Mouse (Mus musculus) intestine, postnatal 0 days (tissue): ENCODE results near the gene Ceacam20. TPM values are rescaled to one million over a fixed set of nuclear protein-coding genes. Genes with fewer than 3 reads are reported as not detected.

Source experiments
- ATAC-seq: fragments of 200-750 bp; cut with Nextera tagmentation; 2 replicates; pipeline ENCODE4 v1.8.0; 2017; ENCODE audit warnings: mild to moderate bottlenecking, moderate TSS enrichment, moderate library complexity
- H3K27ac ChIP-seq: fragments of 300-500 bp; sonication (generic); 2 replicates; pipeline ENCODE4 v1.5.1; 2014; ENCODE audit warnings: mild to moderate bottlenecking, low read depth, low read length, moderate library complexity
- H3K27me3 ChIP-seq: fragments of 300-500 bp; sonication (generic); replicated peaks from 2 replicates; pipeline ENCODE4 v1.6.1; 2014; ENCODE audit warnings: low read length, mixed read lengths; ENCODE audit not compliant: control insufficient read depth, insufficient read depth
- H3K36me3 ChIP-seq: fragments of 300-500 bp; sonication (generic); 2 replicates; pipeline ENCODE4 v1.6.1; 2014; ENCODE audit warnings: mild to moderate bottlenecking, moderate library complexity; ENCODE audit not compliant: control insufficient read depth, insufficient read depth
- H3K4me1 ChIP-seq: fragments of 300-500 bp; sonication (generic); replicated peaks from 2 replicates; pipeline ENCODE4 v1.6.1; 2014; ENCODE audit warnings: antibody characterized with exemption, low read length, mixed read lengths; ENCODE audit not compliant: control insufficient read depth, insufficient read depth
- H3K4me2 ChIP-seq: fragments of 300-500 bp; sonication (generic); replicated peaks from 2 replicates; pipeline ENCODE4 v1.6.1; 2014; ENCODE audit warnings: low read depth, mild to moderate bottlenecking, moderate library complexity
- H3K4me3 ChIP-seq: fragments of 300-500 bp; sonication (generic); 2 replicates; pipeline ENCODE4 v1.5.1; 2014; ENCODE audit warnings: low read depth, low read length
- H3K9ac ChIP-seq: fragments of 300-500 bp; sonication (generic); 2 replicates; pipeline ENCODE4 v1.6.1; 2014; ENCODE audit warnings: mild to moderate bottlenecking, low read depth, low read length
- H3K9me3 ChIP-seq: fragments of 300-500 bp; sonication (generic); 2 replicates; pipeline ENCODE4 v1.6.1; 2016; ENCODE audit warnings: mixed run types; ENCODE audit not compliant: control insufficient read depth
- CTCF ChIP-seq: sonication (generic); IDR thresholded peaks from 2 replicates; pipeline ENCODE4 v1.5.1; 2016; ENCODE audit warnings: low read depth, mild to moderate bottlenecking, control low read depth, antibody characterized with exemption, moderate library complexity
- WGBS: fragments of 180-500 bp; shearing (Covaris S2); extraction: QIAGEN DNeasy Blood & Tissue Kit; methylation state at CpG from one replicate; pipeline ENCODE4 v1.1.7; 2014; 5-methylcytosine and 5-hydroxymethylcytosine counted together
- polyA plus RNA-seq: library from polyadenylated mRNA; unstranded; fragments of >200 nt; fragmentation: Nextera tagmentation; extraction: Ambion mirVana; gene quantifications from 2 replicates; pipeline ENCODE4 v1.2.1, GENCODE M21; 2015

Gene Ceacam20
- polyA plus RNA-seq, 1 experiment from 2014 or later: 36.1 TPM

GRCm38 (mm10) chr7:19935171-19935751, 30.0 kb upstream of the Ceacam20 start:
- Histone ChIP-seq H3K4me2 (no peak overlapping the region), H3K27me3 (no peaks in the 10 kb centered on the region), H3K4me1 (peaks cover 4% of the 10 kb centered on the region; the same call in 1 of the 2 replicates), H3K36me3 (peaks cover 4% of the 10 kb centered on the region; the same call in 1 of the 2 replicates), H3K4me3 (no peak overlapping the region), H3K9me3 (no peaks in the 10 kb centered on the region), H3K9ac (no peak overlapping the region), H3K27ac (no peak overlapping the region)
- WGBS: 67% methylated on average over 20 of the region's 20 CpGs
- ATAC-seq: no peak
- no peak for TF ChIP-seq CTCF

GRCm38 (mm10) chr7:19935961-19936360, 29.3 kb upstream of the Ceacam20 start:
- no peak overlapping the region for H3K9ac ChIP-seq
- H3K4me2 ChIP-seq: no peak overlapping the region
- H3K27me3 ChIP-seq: no peaks in the 10 kb centered on the region
- TF ChIP-seq CTCF: no peak
- peaks cover 4% of the 10 kb centered on the region; the same call in 1 of the 2 replicates for H3K36me3 ChIP-seq
- no peak overlapping the region for H3K4me3 ChIP-seq
- no peak for ATAC-seq
- 60% methylated on average over 6 of the region's 6 CpGs for WGBS
- H3K27ac ChIP-seq: no peak overlapping the region
- H3K4me1 ChIP-seq: peaks cover 4% of the 10 kb centered on the region; the same call in 1 of the 2 replicates
- no peaks in the 10 kb centered on the region for H3K9me3 ChIP-seq

GRCm38 (mm10) chr7:19937229-19937821, 27.9 kb upstream of the Ceacam20 start:
- H3K9ac ChIP-seq: no peak overlapping the region
- peaks cover 4% of the 10 kb centered on the region; the same call in 1 of the 2 replicates for H3K4me1 ChIP-seq
- H3K4me3 ChIP-seq: no peak overlapping the region
- no peaks in the 10 kb centered on the region for H3K9me3 ChIP-seq
- peaks cover 9% of the 10 kb centered on the region; the same call in 1 of the 2 replicates for H3K36me3 ChIP-seq
- no peak overlapping the region for H3K27ac ChIP-seq
- TF ChIP-seq CTCF: no peak
- no peaks in the 10 kb centered on the region for H3K27me3 ChIP-seq
- no peak for ATAC-seq
- 75% methylated on average over 11 of the region's 11 CpGs for WGBS
- no peak overlapping the region for H3K4me2 ChIP-seq

- no peak for TF ChIP-seq CTCF
- no peak overlapping the region for H3K4me2 ChIP-seq
- no peak overlapping the region for H3K4me3 ChIP-seq
- H3K36me3 ChIP-seq: peaks cover 9% of the 10 kb centered on the region; the same call in 1 of the 2 replicates
- WGBS: 58% methylated on average over 9 of the region's 12 CpGs
- H3K4me1 ChIP-seq: no peaks in the 10 kb centered on the region
- H3K9ac ChIP-seq: no peak overlapping the region
- H3K27me3 ChIP-seq: no peaks in the 10 kb centered on the region
- ATAC-seq: peak; percentile 44; the same call in 1 of the 2 replicates
- 0 out of 2 replicates have a peak overlapping the region, but pooled peaks have one; percentile 41 for H3K27ac ChIP-seq
- H3K9me3 ChIP-seq: no peaks in the 10 kb centered on the region
Observed at GRCm38 (mm10) chr7:19939555-19940235, 25.5 kb upstream of the Ceacam20 start.

GRCm38 (mm10) chr7:19940256-19940655, 25.0 kb upstream of the Ceacam20 start:
- Histone ChIP-seq H3K4me1 (no peaks in the 10 kb centered on the region), H3K27me3 (no peaks in the 10 kb centered on the region), H3K9ac (no peak overlapping the region), H3K27ac (peak overlapping the region; percentile 41; the same call in 1 of the 2 replicates), H3K4me3 (no peak overlapping the region), H3K9me3 (no peaks in the 10 kb centered on the region), H3K36me3 (peaks cover 9% of the 10 kb centered on the region; the same call in 1 of the 2 replicates), H3K4me2 (no peak overlapping the region)
- 22% methylated on average over 5 of the region's 6 CpGs for WGBS
- TF ChIP-seq CTCF: no peak
- 0 out of 2 replicates have a peak, but pooled peaks have one; percentile 43 for ATAC-seq

GRCm38 (mm10) chr7:19944709-19945108, 20.5 kb upstream of the Ceacam20 start:
- no peak for ATAC-seq
- H3K27ac ChIP-seq: no peak overlapping the region
- no peak overlapping the region for H3K4me2 ChIP-seq
- no peaks in the 10 kb centered on the region for H3K27me3 ChIP-seq
- H3K9me3 ChIP-seq: no peaks in the 10 kb centered on the region
- H3K4me1 ChIP-seq: no peaks in the 10 kb centered on the region
- peak; percentile 16; the same call in 1 of the 2 replicates for TF ChIP-seq CTCF
- no peak overlapping the region for H3K4me3 ChIP-seq
- H3K36me3 ChIP-seq: peaks cover 5% of the 10 kb centered on the region; the same call in 1 of the 2 replicates
- 90% methylated on average over 8 of the region's 8 CpGs for whole genome bisulfite sequencing
- no peak overlapping the region for H3K9ac ChIP-seq
